Mouse (Mus musculus) heart, adult 11 months (tissue): ENCODE data around the gene Zfp169.

Experiments used
- DNase-seq: peaks from one replicate; pipeline ENCODE4 v3.0.0; 2022

Zfp169 gene

GRCm38 (mm10) chr13:48515861-48516260 lies 2.6 kb upstream of the Zfp169 start:
- DNase-seq = no peak

GRCm38 (mm10) chr13:48508661-48509060 lies 4.6 kb downstream of the Zfp169 start:
- DNase-seq = peak; percentile 54

GRCm38 (mm10) chr13:48502422-48502821 lies 10.8 kb downstream of the Zfp169 start:
- peak; percentile 4 for DNase-seq

- peak; percentile 90 for DNase-seq
Measured at GRCm38 (mm10) chr13:48498676-48499075, 14.6 kb downstream of the Zfp169 start.

- peak; percentile 90 for DNase-seq
Measured at GRCm38 (mm10) chr13:48497693-48498221, 15.5 kb downstream of the Zfp169 start.

GRCm38 (mm10) chr13:48493183-48493582 lies 20.1 kb downstream of the Zfp169 start:
- peak; percentile 89 for DNase-seq

- peak; percentile 86 for DNase-seq
Measured at GRCm38 (mm10) chr13:48490396-48491182, 22.7 kb downstream of the Zfp169 start.

GRCm38 (mm10) chr13:48483606-48484005 lies 29.6 kb downstream of the Zfp169 start:
- no peak for DNase-seq

- DNase-seq = peak; percentile 53
Measured at GRCm38 (mm10) chr13:48468656-48469180, 44.5 kb downstream of the Zfp169 start.

GRCm38 (mm10) chr13:48466186-48466585 lies 47.1 kb downstream of the Zfp169 start:
- peak; percentile 44 for DNase-seq

GRCm38 (mm10) chr13:48464170-48464569 lies 49.1 kb downstream of the Zfp169 start:
- DNase-seq = peak; percentile 51

GRCm38 (mm10) chr13:48459280-48459679 lies 54.0 kb downstream of the Zfp169 start:
- DNase-seq = peak; percentile 63

- DNase-seq = no peak
Measured at GRCm38 (mm10) chr13:48448119-48448518, 65.1 kb downstream of the Zfp169 start.

GRCm38 (mm10) chr13:48443996-48444395 lies 69.3 kb downstream of the Zfp169 start:
- no peak for DNase-seq

GRCm38 (mm10) chr13:48438321-48438720 lies 74.9 kb downstream of the Zfp169 start:
- DNase-seq = no peak
